Mouse (Mus musculus): ENCODE measurements around the gene Zfp598. TPM values are rescaled to one million over a fixed set of nuclear protein-coding genes. Genes with fewer than 3 reads are reported as not detected.

Gene Zfp598
- polyA plus RNA-seq, 2 experiments, result 29.9 to 91.4 TPM

DNA sequence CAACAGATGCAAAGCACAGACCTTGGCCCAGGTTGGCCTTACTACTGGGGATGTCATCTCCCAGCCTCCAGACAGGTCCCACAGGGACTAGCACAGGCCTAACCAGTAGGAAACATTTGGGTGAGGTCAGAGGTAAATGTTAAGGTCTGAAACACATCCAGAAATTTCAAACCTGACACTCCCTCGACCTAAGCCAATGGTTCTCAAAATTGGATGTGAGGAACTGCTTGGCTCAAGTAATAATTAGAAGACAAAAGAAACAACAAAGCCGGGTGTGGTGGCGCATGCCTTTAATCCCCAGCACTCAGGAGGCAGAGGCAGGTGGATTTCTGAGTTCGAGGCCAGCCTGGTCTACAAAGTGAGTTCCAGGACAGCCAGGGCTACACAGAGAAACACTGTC, 23.1 kb upstream of the Zfp598 start:
- H3K4me1 ChIP-seq (ENCODE audit: control insufficient read depth, insufficient read depth, low read length), result peaks cover 32% of the 10 kb centered on the region
- no peak for DNase-seq (ENCODE audit: low spot score)
- no peak overlapping the region for H3K4me2 ChIP-seq (replicated peaks; ENCODE audit: low read depth, low read length, severe bottlenecking)
- H3K4me3 ChIP-seq (replicated peaks; ENCODE audit: low read length), result no peak overlapping the region
- peaks cover 36% of the 10 kb centered on the region for H3K36me3 ChIP-seq (ENCODE audit: control insufficient read depth, insufficient read depth, low read length)
- H3K27ac ChIP-seq (replicated peaks; ENCODE audit: low read depth, low read length), result no peak overlapping the region
- no peaks in the 10 kb centered on the region for H3K27me3 ChIP-seq (ENCODE audit: control insufficient read depth, insufficient read depth, low read length)
- no peak for ATAC-seq (ENCODE audit: low FRiP score, low read depth)
- 88% methylated on average over 4 of the region's 4 CpGs for WGBS
- TF ChIP-seq POLR2A (IDR thresholded peaks at IDR 0.05; ENCODE audit: borderline replicate concordance, extremely low read depth, insufficient read depth, insufficient read length), result no peak
- H3K9me3 ChIP-seq (ENCODE audit: control insufficient read depth, low read length), result no peaks in the 10 kb centered on the region
- H3K9ac ChIP-seq (ENCODE audit: low read depth, low read length, severe bottlenecking), result no peak overlapping the region

DNA sequence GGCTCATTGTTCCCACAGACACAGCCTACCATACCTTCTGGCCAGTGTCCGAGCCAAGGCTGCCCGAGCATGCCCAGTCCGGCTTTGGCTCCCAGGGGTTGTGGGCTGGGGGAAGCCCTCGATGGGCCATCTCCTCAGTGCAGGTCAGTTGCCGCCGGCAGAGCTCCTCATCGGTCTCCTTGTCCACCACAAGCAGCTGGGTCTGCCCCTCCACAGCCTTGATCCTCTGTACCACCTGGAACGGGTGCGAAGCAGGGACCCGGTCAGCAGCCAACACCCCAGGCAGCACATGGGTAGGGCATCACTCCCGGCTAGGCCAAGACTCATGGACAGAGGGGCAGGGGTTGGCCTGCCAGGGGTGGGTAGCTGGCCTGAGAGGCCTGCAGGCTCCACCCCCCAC, 22.0 kb upstream of the Zfp598 start:
- Histone ChIP-seq H3K9ac (ENCODE audit: low read depth, low read length, severe bottlenecking) (no peak overlapping the region; the same call in 1 of the 2 replicates), H3K9me3 (ENCODE audit: control insufficient read depth, low read length) (no peaks in the 10 kb centered on the region), H3K4me2 (replicated peaks; ENCODE audit: low read depth, low read length, severe bottlenecking) (no peak overlapping the region), H3K27ac (replicated peaks; ENCODE audit: low read depth, low read length) (no peak overlapping the region), H3K4me3 (replicated peaks; ENCODE audit: low read length) (no peak overlapping the region), H3K4me1 (ENCODE audit: control insufficient read depth, insufficient read depth, low read length) (peaks cover 32% of the 10 kb centered on the region), H3K27me3 (ENCODE audit: control insufficient read depth, insufficient read depth, low read length) (no peaks in the 10 kb centered on the region), H3K36me3 (ENCODE audit: control insufficient read depth, insufficient read depth, low read length) (peaks cover 26% of the 10 kb centered on the region)
- 79% methylated on average over 9 of the region's 11 CpGs for WGBS
- no peak for TF ChIP-seq POLR2A (IDR thresholded peaks at IDR 0.05; ENCODE audit: borderline replicate concordance, extremely low read depth, insufficient read depth, insufficient read length)
- no peak for DNase-seq (ENCODE audit: low spot score)
- ATAC-seq (ENCODE audit: low FRiP score, low read depth), result no peak

DNA sequence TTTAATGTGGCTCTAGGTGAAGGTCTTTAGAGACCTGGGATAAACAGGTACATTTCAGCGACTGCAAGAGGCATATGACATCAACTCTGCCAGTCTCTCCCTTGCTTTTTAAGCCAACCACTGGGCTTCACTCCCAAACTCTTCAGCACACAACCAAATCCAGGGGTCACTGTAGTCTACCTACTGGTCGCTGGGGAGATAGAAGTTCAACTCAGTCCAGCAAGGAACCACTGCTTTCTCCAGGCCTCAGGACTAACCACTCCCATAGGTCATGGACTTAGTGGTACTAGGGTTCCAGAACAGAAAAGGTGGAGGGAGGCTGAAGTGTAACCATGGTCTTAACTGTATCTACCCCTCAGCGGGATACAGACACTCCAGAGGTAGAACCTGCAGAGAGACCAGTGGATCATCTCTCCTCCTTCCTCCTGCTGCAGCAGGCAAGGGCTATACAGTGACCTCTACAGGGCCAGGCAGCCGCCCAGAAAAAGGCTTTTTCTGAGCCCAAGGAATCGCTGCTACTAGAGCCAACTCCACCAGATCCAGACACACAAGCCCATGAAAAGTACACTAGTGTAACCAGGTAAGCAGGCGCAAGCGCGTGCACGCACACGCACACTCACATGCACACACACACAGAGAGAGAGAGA, 20.6 kb upstream of the Zfp598 start:
- ATAC-seq (ENCODE audit: low FRiP score, low read depth), result no peak
- Histone ChIP-seq H3K36me3 (ENCODE audit: control insufficient read depth, insufficient read depth, low read length) (peaks cover 15% of the 10 kb centered on the region), H3K4me1 (ENCODE audit: control insufficient read depth, insufficient read depth, low read length) (peaks cover 30% of the 10 kb centered on the region), H3K4me3 (replicated peaks; ENCODE audit: low read length) (peak overlapping the region; percentile 84), H3K4me2 (replicated peaks; ENCODE audit: low read depth, low read length, severe bottlenecking) (peak overlapping the region; percentile 96), H3K27me3 (ENCODE audit: control insufficient read depth, insufficient read depth, low read length) (no peaks in the 10 kb centered on the region), H3K9me3 (ENCODE audit: control insufficient read depth, low read length) (no peaks in the 10 kb centered on the region), H3K27ac (replicated peaks; ENCODE audit: low read depth, low read length) (no peak overlapping the region), H3K9ac (ENCODE audit: low read depth, low read length, severe bottlenecking) (peak overlapping the region; percentile 85; the same call in 1 of the 2 replicates)
- DNase-seq (ENCODE audit: low spot score), result no peak
- no peak for TF ChIP-seq POLR2A (IDR thresholded peaks at IDR 0.05; ENCODE audit: borderline replicate concordance, extremely low read depth, insufficient read depth, insufficient read length)
- 71% methylated on average over 10 of the region's 10 CpGs for WGBS

DNA sequence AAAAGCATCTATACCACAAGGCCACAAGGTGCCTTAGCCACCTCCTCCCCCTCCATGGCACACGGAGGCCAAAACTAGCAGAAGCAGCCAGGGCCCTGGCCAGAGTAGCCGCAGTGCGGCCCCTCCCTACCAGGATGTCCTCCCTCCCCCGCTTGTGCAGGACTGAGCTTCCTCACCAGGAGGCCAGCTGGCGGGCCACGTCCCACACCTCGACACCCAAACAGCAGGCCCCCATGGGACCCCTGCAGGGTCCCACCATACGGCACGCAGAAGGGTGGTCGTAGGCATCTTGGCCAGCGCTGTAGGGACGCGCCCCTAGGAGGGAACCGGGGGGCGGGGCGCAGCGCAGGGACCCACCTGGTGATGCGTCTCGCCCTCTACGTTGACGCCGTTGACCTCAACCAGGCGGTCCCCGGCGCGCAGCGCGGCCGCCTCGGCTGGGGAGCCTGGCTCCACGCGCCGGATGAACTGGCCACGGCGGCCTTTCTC, 19.9 kb upstream of the Zfp598 start:
- TF ChIP-seq POLR2A (IDR thresholded peaks at IDR 0.05; ENCODE audit: borderline replicate concordance, extremely low read depth, insufficient read depth, insufficient read length), result no peak
- peak overlapping the region; percentile 63; the same call in 1 of the 2 replicates for H3K27ac ChIP-seq (replicated peaks; ENCODE audit: low read depth, low read length)
- no peaks in the 10 kb centered on the region for H3K27me3 ChIP-seq (ENCODE audit: control insufficient read depth, insufficient read depth, low read length)
- peaks cover 25% of the 10 kb centered on the region for H3K4me1 ChIP-seq (ENCODE audit: control insufficient read depth, insufficient read depth, low read length)
- H3K36me3 ChIP-seq (ENCODE audit: control insufficient read depth, insufficient read depth, low read length), result peaks cover 15% of the 10 kb centered on the region
- ATAC-seq (ENCODE audit: low FRiP score, low read depth) (peak; percentile 30; the same call in 1 of the 2 replicates), DNase-seq (ENCODE audit: low spot score) (no peak)
- no peaks in the 10 kb centered on the region for H3K9me3 ChIP-seq (ENCODE audit: control insufficient read depth, low read length)
- WGBS, result under 1% methylated on average over 27 of the region's 35 CpGs
- H3K4me2 ChIP-seq (replicated peaks; ENCODE audit: low read depth, low read length, severe bottlenecking), result peak overlapping the region; percentile 96
- peak overlapping the region; percentile 84 for H3K4me3 ChIP-seq (replicated peaks; ENCODE audit: low read length)
- H3K9ac ChIP-seq (ENCODE audit: low read depth, low read length, severe bottlenecking), result peak overlapping the region; percentile 85

DNA sequence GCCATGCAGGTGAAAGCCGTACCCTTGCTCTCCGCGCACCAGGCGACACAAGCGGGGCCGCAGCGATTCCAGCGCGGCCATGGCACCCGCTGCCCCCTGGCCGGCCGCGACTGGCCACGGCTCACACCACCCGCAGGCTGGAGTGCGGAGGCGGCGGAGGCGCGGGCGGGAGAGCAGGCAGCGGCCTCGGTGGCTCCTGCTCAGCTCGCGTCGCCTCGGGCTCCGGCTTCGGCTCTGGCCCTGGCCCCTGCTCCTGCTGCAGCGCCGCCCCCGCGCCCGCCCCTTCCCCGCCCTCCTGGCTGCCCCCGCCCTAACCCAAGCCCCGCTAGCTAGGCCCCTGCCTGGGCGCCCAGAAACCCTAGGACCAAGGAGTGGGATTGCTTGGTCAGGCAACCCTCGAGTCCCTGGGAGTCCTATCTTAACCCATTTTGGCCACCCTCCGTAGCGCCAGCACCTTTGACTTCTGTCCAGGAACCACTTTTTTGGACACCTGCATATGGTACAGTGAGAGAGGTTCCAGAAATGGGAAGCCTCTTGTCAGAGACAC, 19.3 kb upstream of the Zfp598 start, which contains the start of gene Slc9a3r2:
Gene Slc9a3r2 (minus strand): TSS at position 258 of the 547 bp plus-strand sequence.
- ATAC-seq (ENCODE audit: low FRiP score, low read depth), result peak; percentile 88
- Histone ChIP-seq H3K9me3 (ENCODE audit: control insufficient read depth, low read length) (no peaks in the 10 kb centered on the region), H3K4me1 (ENCODE audit: control insufficient read depth, insufficient read depth, low read length) (peaks cover 20% of the 10 kb centered on the region), H3K36me3 (ENCODE audit: control insufficient read depth, insufficient read depth, low read length) (peaks cover 15% of the 10 kb centered on the region), H3K4me3 (replicated peaks; ENCODE audit: low read length) (peak within 1 kb of the TSS; percentile 84), H3K27ac (replicated peaks; ENCODE audit: low read depth, low read length) (peak within 1 kb of the TSS; percentile 63; the same call in 1 of the 2 replicates), H3K4me2 (replicated peaks; ENCODE audit: low read depth, low read length, severe bottlenecking) (peak within 1 kb of the TSS; percentile 96), H3K27me3 (ENCODE audit: control insufficient read depth, insufficient read depth, low read length) (no peaks in the 10 kb centered on the region), H3K9ac (ENCODE audit: low read depth, low read length, severe bottlenecking) (peak within 1 kb of the TSS; percentile 85)
- under 1% methylated on average over 17 of the region's 41 CpGs for WGBS
- 0 out of 2 replicates have a peak, but pooled peaks have one; percentile 3 for TF ChIP-seq POLR2A (IDR thresholded peaks at IDR 0.05; ENCODE audit: borderline replicate concordance, extremely low read depth, insufficient read depth, insufficient read length)
- DNase-seq (ENCODE audit: low spot score), result peak; percentile 56
